Mouse (Mus musculus) liver, adult 2 months (tissue): ENCODE measurements around the gene B230307C23Rik.

Experiments used
- CTCF ChIP-seq: fragments of 200-500 bp; IDR thresholded peaks from 2 replicates; pipeline ENCODE4 v1.5.1; 2011; ENCODE audit warnings: low read depth, low read length, control low read depth
- POLR2A ChIP-seq: fragments of 200-500 bp; IDR thresholded peaks from 2 replicates; pipeline ENCODE4 v1.6.1; 2011; ENCODE audit warnings: low read length, control low read depth; ENCODE audit not compliant: insufficient read depth; ENCODE audit errors: extremely low read depth

DNA sequence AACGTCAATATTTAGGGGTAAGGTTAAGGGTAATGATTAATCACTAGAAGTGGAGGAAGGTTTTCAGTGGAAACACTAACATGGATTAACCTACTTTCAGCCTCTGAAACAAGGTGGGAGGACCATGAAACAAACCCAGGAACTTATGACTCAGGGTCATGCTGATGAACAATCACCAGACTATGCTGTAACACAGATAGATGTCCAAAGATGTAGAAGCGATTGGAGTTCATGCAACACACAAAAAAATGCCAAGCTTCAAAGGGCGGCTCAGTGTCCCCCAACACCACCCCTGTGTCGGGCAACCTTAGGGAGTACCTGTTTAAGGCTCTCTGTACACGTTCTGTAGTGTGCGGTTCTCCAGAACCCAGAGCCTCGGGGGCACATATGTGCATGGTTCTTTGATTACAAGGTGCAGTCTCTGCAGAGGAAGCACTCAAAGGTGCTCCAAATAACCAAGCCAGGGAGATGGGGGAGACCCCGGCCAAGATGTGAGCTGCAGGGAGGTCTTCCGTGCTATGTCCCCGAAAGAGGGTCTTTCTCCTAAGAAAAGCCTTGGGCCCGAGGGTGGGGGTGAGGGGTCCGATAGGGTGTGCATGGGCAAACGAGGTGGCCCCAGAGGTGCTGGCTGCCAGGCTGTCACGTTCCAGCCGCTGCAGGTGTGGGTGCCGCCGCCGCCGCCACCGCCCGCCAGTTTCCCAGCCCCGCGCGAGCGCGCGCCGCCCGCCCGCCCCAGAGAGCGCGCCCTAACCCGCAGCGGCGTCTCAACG, 35.5 kb upstream of the B230307C23Rik start:
- TF ChIP-seq CTCF = no peak
- TF ChIP-seq POLR2A = no peak
